Mouse (Mus musculus) small intestine, adult 2 months (tissue): ENCODE measurements around the gene Rreb1. TPM values are rescaled to one million over a fixed set of nuclear protein-coding genes. Genes with fewer than 3 reads are reported as not detected.

Experiments
- H3K27ac ChIP-seq: fragments of 200-500 bp; 2 replicates; pipeline ENCODE4 v1.5.1; 2012; ENCODE audit warnings: low read depth, low read length, control low read depth, inconsistent platforms; ENCODE audit not compliant: insufficient read depth
- H3K27me3 ChIP-seq: fragments of 200-500 bp; 2 replicates; pipeline ENCODE4 v1.6.1; 2012; ENCODE audit warnings: mild to moderate bottlenecking, moderate library complexity, low read length, inconsistent platforms; ENCODE audit not compliant: control insufficient read depth, insufficient read depth
- H3K36me3 ChIP-seq: fragments of 200-500 bp; 2 replicates; pipeline ENCODE4 v1.6.1; 2012; ENCODE audit warnings: mild to moderate bottlenecking, low read length, control low read depth, inconsistent platforms; ENCODE audit not compliant: control insufficient read depth, insufficient read depth
- H3K4me1 ChIP-seq: fragments of 200-500 bp; 2 replicates; pipeline ENCODE4 v1.6.1; 2012; ENCODE audit warnings: low read length, inconsistent platforms, mixed read lengths; ENCODE audit not compliant: control insufficient read depth, insufficient read depth, insufficient read length
- H3K4me3 ChIP-seq: fragments of 200-500 bp; 2 replicates; pipeline ENCODE4 v1.5.1; 2012; ENCODE audit warnings: low read depth, mild to moderate bottlenecking, control low read depth, inconsistent platforms, low read length, moderate library complexity
- CTCF ChIP-seq: fragments of 200-500 bp; IDR thresholded peaks from 2 replicates; pipeline ENCODE4 v1.5.1; 2012; ENCODE audit warnings: low read depth, mild to moderate bottlenecking, control low read depth, inconsistent platforms, low read length, moderate library complexity, mixed read lengths; ENCODE audit not compliant: insufficient replicate concordance, insufficient read length; ENCODE audit errors: extremely low read depth
- POLR2A ChIP-seq: fragments of 200-500 bp; IDR thresholded peaks from 2 replicates; pipeline ENCODE4 v1.6.1; 2012; ENCODE audit warnings: low read depth, mild to moderate bottlenecking, control low read depth, inconsistent platforms, low read length, moderate library complexity
- WGBS: fragments of 180-500 bp; shearing (Covaris S2); methylation state at CpG from one replicate; pipeline ENCODE4 v1.1.7; 2018; 5-methylcytosine and 5-hydroxymethylcytosine counted together
- polyA plus RNA-seq: library from polyadenylated mRNA; depleted of rRNA; stranded (reverse); fragments of >200 nt; gene quantifications from 2 replicates; pipeline ENCODE4 v1.2.3, GENCODE M21; 2012

The Rreb1 gene
- polyA plus RNA-seq, 1 experiment: 28.2 TPM

GRCm38 (mm10) chr13:37824331-37824920 lies 46.2 kb downstream of the Rreb1 start:
- no peaks in the 10 kb centered on the region for H3K27me3 ChIP-seq
- peak overlapping the region; percentile 64 for H3K27ac ChIP-seq
- 33% methylated on average over 4 of the region's 4 CpGs for WGBS
- H3K4me3 ChIP-seq: no peak overlapping the region
- TF ChIP-seq POLR2A (no peak), CTCF (no peak)
- peaks cover 10% of the 10 kb centered on the region for H3K4me1 ChIP-seq
- H3K36me3 ChIP-seq: no peaks in the 10 kb centered on the region

- no peaks in the 10 kb centered on the region for H3K27me3 ChIP-seq
- peak overlapping the region; percentile 64 for H3K27ac ChIP-seq
- TF ChIP-seq CTCF: no peak
- TF ChIP-seq POLR2A: peak; percentile 26; the same call in 1 of the 2 replicates
- no peaks in the 10 kb centered on the region for H3K36me3 ChIP-seq
- 9% methylated on average over 27 of the region's 27 CpGs for WGBS
- H3K4me3 ChIP-seq: peak overlapping the region; percentile 95
- peaks cover 10% of the 10 kb centered on the region for H3K4me1 ChIP-seq
Measured at GRCm38 (mm10) chr13:37824956-37825645, 46.9 kb downstream of the Rreb1 start.

GRCm38 (mm10) chr13:37825646-37826280 lies 47.6 kb downstream of the Rreb1 start:
- peak; percentile 28; the same call in 1 of the 2 replicates for TF ChIP-seq POLR2A
- no peak for TF ChIP-seq CTCF
- H3K4me1 ChIP-seq: peaks cover 10% of the 10 kb centered on the region
- no peaks in the 10 kb centered on the region for H3K27me3 ChIP-seq

GRCm38 (mm10) chr13:37826281-37826993 lies 48.2 kb downstream of the Rreb1 start:
- Histone ChIP-seq H3K4me1 (peaks cover 14% of the 10 kb centered on the region), H3K4me3 (peak overlapping the region; percentile 95), H3K27ac (peak overlapping the region; percentile 88), H3K27me3 (no peaks in the 10 kb centered on the region), H3K36me3 (no peaks in the 10 kb centered on the region)
- TF ChIP-seq CTCF: no peak
- no peak; the same call in 1 of the 2 replicates for TF ChIP-seq POLR2A
- WGBS: 1% methylated on average over 61 of the region's 65 CpGs

More at GRCm38 (mm10) chr13:37825646-37826280, 47.6 kb downstream of the Rreb1 start:
- 1% methylated on average over 43 of the region's 43 CpGs for WGBS
- peak overlapping the region; percentile 88 for H3K27ac ChIP-seq
- peak overlapping the region; percentile 95 for H3K4me3 ChIP-seq
- H3K36me3 ChIP-seq: no peaks in the 10 kb centered on the region

GRCm38 (mm10) chr13:37826994-37827262 lies 48.7 kb downstream of the Rreb1 start:
- Histone ChIP-seq H3K27ac (peak overlapping the region; percentile 88), H3K27me3 (no peaks in the 10 kb centered on the region), H3K4me3 (peak overlapping the region; percentile 95), H3K36me3 (no peaks in the 10 kb centered on the region), H3K4me1 (peaks cover 15% of the 10 kb centered on the region)
- TF ChIP-seq POLR2A: no peak
- no peak for TF ChIP-seq CTCF
- under 1% methylated on average over 36 of the region's 36 CpGs for WGBS

- under 1% methylated on average over 68 of the region's 69 CpGs for WGBS
- Histone ChIP-seq H3K4me1 (peaks cover 20% of the 10 kb centered on the region), H3K27me3 (no peaks in the 10 kb centered on the region), H3K4me3 (peak overlapping the region; percentile 95), H3K27ac (peak overlapping the region; percentile 88), H3K36me3 (no peaks in the 10 kb centered on the region)
- TF ChIP-seq CTCF (no peak), POLR2A (no peak)
Measured at GRCm38 (mm10) chr13:37827263-37827995, 49.2 kb downstream of the Rreb1 start.
